Mouse (Mus musculus): ENCODE data around the gene F5.

GRCm38 (mm10) chr1:164199551-164199950 is 47.9 kb downstream of the F5 start:
- no peak for TF ChIP-seq POLR2A (IDR thresholded peaks at IDR 0.05; ENCODE audit: low read depth, low read length)
- TF ChIP-seq CTCF (IDR thresholded peaks at IDR 0.05; ENCODE audit: extremely low read depth, insufficient read depth, insufficient read length, insufficient replicate concordance) = no peak
